In the genomic region with DNA sequence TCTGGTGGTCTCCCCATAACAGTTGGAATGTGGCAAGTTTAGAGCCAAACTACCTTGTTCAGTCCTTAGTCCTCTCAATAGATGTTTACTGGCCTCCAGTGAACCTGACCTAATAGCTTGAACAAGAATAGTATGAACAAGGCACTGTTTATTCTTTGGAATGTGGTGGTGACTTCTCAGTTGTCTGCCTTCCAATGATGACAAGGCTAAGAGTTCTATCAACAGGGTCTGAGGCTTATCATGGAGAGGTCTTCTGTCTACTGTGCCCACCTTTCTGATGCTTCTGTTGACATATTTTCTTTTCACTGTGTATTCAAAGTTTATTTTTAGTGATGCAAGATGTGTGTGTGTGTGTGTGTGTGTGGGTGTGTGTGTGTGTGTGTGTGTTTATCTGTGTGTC, we compare ENCODE assay signal across 27 mouse cellular contexts.
DNase-seq lines count a peak whose midpoint lies in the region; ATAC-seq lines count a peak whose summit lies in the region.
"Had no signal": no experiment of that assay in that cellular context is flagged by ENCODE, and none has a peak within 500 bp of the region (broad histone marks: within the 10 kb centered on the region; RNA-seq: fewer than 3 reads in every experiment).

No protein-coding gene starts in this region.

- no peak overlapping the region for H3K4me3 ChIP-seq in heart, embryonic 14.5 days (ENCODE audit: control insufficient read depth in 1 of 2, insufficient read depth in 1 of 2, low read depth in 1 of 2, low read length in 2 of 2)
- H3K4me3 ChIP-seq in heart, embryonic 16.5 days (ENCODE audit: low read length) = no peak overlapping the region
- H3K4me3 ChIP-seq in midbrain, embryonic 11.5 days (ENCODE audit: low read depth, low read length) = no peak overlapping the region
- H3K4me3 ChIP-seq in midbrain, embryonic 15.5 days = no peak overlapping the region
- H3K4me3 ChIP-seq: embryonic facial prominence, embryonic 13.5 days; embryonic facial prominence, embryonic 15.5 days; erythroblast, embryonic 14.5 days; forebrain, embryonic 10.5 days; forebrain, embryonic 12.5 days had no signal

- H3K9ac ChIP-seq in heart, embryonic 14.5 days (ENCODE audit: low read length) = no peak overlapping the region
- no peak overlapping the region for H3K9ac ChIP-seq in heart, embryonic 16.5 days (ENCODE audit: low read length)
- H3K9ac ChIP-seq in midbrain, embryonic 11.5 days (ENCODE audit: low read length) = no peak overlapping the region
- H3K9ac ChIP-seq in midbrain, embryonic 15.5 days = no peak overlapping the region
- H3K9ac ChIP-seq: embryonic facial prominence, embryonic 13.5 days; embryonic facial prominence, embryonic 15.5 days; forebrain, embryonic 12.5 days had no signal

- H3K27ac ChIP-seq in heart, embryonic 14.5 days (replicated peaks in 1 of 2; ENCODE audit: control insufficient read depth in 1 of 2, insufficient read depth in 1 of 2, low read depth in 2 of 2, low read length in 2 of 2) = peak overlapping the region; percentile 14; a peak in 1 of 4 replicates
- H3K27ac ChIP-seq in heart, embryonic 16.5 days (ENCODE audit: low read length) = no peak overlapping the region
- H3K27ac ChIP-seq in midbrain, embryonic 11.5 days (ENCODE audit: low read depth, low read length) = no peak overlapping the region
- no peak overlapping the region for H3K27ac ChIP-seq in midbrain, embryonic 15.5 days
- H3K27ac ChIP-seq: embryonic facial prominence, embryonic 13.5 days; embryonic facial prominence, embryonic 15.5 days; forebrain, embryonic 10.5 days; forebrain, embryonic 12.5 days had no signal

- H3K4me2 ChIP-seq in heart, embryonic 14.5 days (ENCODE audit: low read length) = no peak overlapping the region
- no peak overlapping the region for H3K4me2 ChIP-seq in heart, embryonic 16.5 days (ENCODE audit: low read depth, low read length)
- H3K4me2 ChIP-seq in midbrain, embryonic 11.5 days = no peak overlapping the region
- H3K4me2 ChIP-seq in midbrain, embryonic 15.5 days = no peak overlapping the region
- H3K4me2 ChIP-seq: embryonic facial prominence, embryonic 13.5 days; embryonic facial prominence, embryonic 15.5 days; forebrain, embryonic 12.5 days had no signal

- H3K36me3 ChIP-seq in heart, embryonic 14.5 days (ENCODE audit: control insufficient read depth, insufficient read depth, low read length) = no peaks in the 10 kb centered on the region
- H3K36me3 ChIP-seq in heart, embryonic 16.5 days (ENCODE audit: control insufficient read depth, insufficient read depth) = no peaks in the 10 kb centered on the region
- no peaks in the 10 kb centered on the region for H3K36me3 ChIP-seq in midbrain, embryonic 11.5 days (ENCODE audit: control insufficient read depth, insufficient read depth, low read length)
- H3K36me3 ChIP-seq in midbrain, embryonic 15.5 days (replicated peaks) = no peaks in the 10 kb centered on the region
- H3K36me3 ChIP-seq: embryonic facial prominence, embryonic 13.5 days; embryonic facial prominence, embryonic 15.5 days; forebrain, embryonic 10.5 days; forebrain, embryonic 12.5 days; G1E had no signal

- H3K27me3 ChIP-seq in heart, embryonic 14.5 days (ENCODE audit: control insufficient read depth, insufficient read depth, low read length) = no peaks in the 10 kb centered on the region
- no peaks in the 10 kb centered on the region for H3K27me3 ChIP-seq in heart, embryonic 16.5 days (ENCODE audit: control insufficient read depth, insufficient read depth, low read length)
- no peaks in the 10 kb centered on the region for H3K27me3 ChIP-seq in midbrain, embryonic 11.5 days (ENCODE audit: control insufficient read depth, insufficient read depth, low read length)
- no peaks in the 10 kb centered on the region for H3K27me3 ChIP-seq in midbrain, embryonic 15.5 days (replicated peaks)
- H3K27me3 ChIP-seq: CH12.LX; embryonic facial prominence, embryonic 13.5 days; embryonic facial prominence, embryonic 15.5 days; forebrain, embryonic 12.5 days had no signal

- intact Hi-C loops in heart, postnatal 10 days (cut with DNase I) = no loop called here

- no peaks in the 10 kb centered on the region for H3K9me3 ChIP-seq in heart, embryonic 14.5 days (ENCODE audit: control insufficient read depth, low read length)
- no peaks in the 10 kb centered on the region for H3K9me3 ChIP-seq in heart, embryonic 16.5 days (replicated peaks; ENCODE audit: control insufficient read depth, low read length)
- no peaks in the 10 kb centered on the region for H3K9me3 ChIP-seq in midbrain, embryonic 11.5 days (ENCODE audit: control insufficient read depth, low read length)
- H3K9me3 ChIP-seq in midbrain, embryonic 15.5 days = no peaks in the 10 kb centered on the region
- H3K9me3 ChIP-seq: embryonic facial prominence, embryonic 13.5 days; embryonic facial prominence, embryonic 15.5 days; forebrain, embryonic 10.5 days; forebrain, embryonic 12.5 days had no signal

- ATAC-seq in heart, embryonic 14.5 days (ENCODE audit: insufficient number of reproducible peaks, insufficient read depth, low FRiP score, low read depth) = no peak
- ATAC-seq in heart, embryonic 16.5 days (replicated peaks; ENCODE audit: extremely low read depth, insufficient read depth, low FRiP score) = peak; percentile 69; the same call in 1 of the 2 replicates
- no peak for ATAC-seq in midbrain, embryonic 11.5 days (ENCODE audit: low FRiP score)
- no peak for ATAC-seq in midbrain, embryonic 15.5 days (replicated peaks)
- ATAC-seq: CD4-positive, CD25-positive, alpha-beta regulatory T cell, adult 4 months; forebrain, embryonic 14.5 days had no signal

- DNase-seq in heart, postnatal 10 days = no peak
- DNase-seq in heart, postnatal 4 days = no peak
- DNase-seq in midbrain, embryonic 11.5 days (ENCODE audit: low spot score, missing footprints) = peak; percentile 72
- peak; percentile 40 for DNase-seq in Muller cell, postnatal 12 days (ENCODE audit: inconsistent ontology term)
- DNase-seq: adrenal gland, adult 2 months; adrenal gland, postnatal 10 days; adrenal gland, postnatal 25 days; B cell, adult 2 months; cerebellum, adult 11 months; cerebellum, adult 18-20 months; cerebellum, adult 8-10 months; cerebellum, adult 9-11 months; cerebellum, postnatal 14 days; cerebellum, postnatal 36 days; embryo, embryonic 11 days had no signal

- H3K4me1 ChIP-seq in heart, embryonic 14.5 days (ENCODE audit: control insufficient read depth in 2 of 2, insufficient read depth in 2 of 2, low read length in 2 of 2) = peaks cover 7 to 12% of the 10 kb centered on the region in 2 experiments; a peak in 3 of 4 replicates
- peaks cover 8% of the 10 kb centered on the region; the same call in 1 of the 2 replicates for H3K4me1 ChIP-seq in heart, embryonic 16.5 days (ENCODE audit: control insufficient read depth, insufficient read depth, low read length)
- H3K4me1 ChIP-seq in midbrain, embryonic 11.5 days (ENCODE audit: control insufficient read depth, insufficient read depth, low read length) = no peaks in the 10 kb centered on the region
- H3K4me1 ChIP-seq in midbrain, embryonic 15.5 days = no peaks in the 10 kb centered on the region
- H3K4me1 ChIP-seq: embryonic facial prominence, embryonic 13.5 days; embryonic facial prominence, embryonic 15.5 days; forebrain, embryonic 10.5 days; forebrain, embryonic 12.5 days had no signal

Comparison
In these comparisons a context has a peak if more than half of its experiments do, and no peak if none do; other contexts are left out.
1. H3K27ac ChIP-seq: peak in heart, embryonic 14.5 days (2 of 2); none in heart, embryonic 16.5 days (single experiment), midbrain, embryonic 11.5 days (single experiment) and midbrain, embryonic 15.5 days (single experiment).
2. DNase-seq: peak in midbrain, embryonic 11.5 days (single experiment) and Muller cell, postnatal 12 days (single experiment); none in heart, postnatal 10 days (0 of 2) and heart, postnatal 4 days (single experiment).